Mouse (Mus musculus) hindbrain, postnatal 0 days (tissue): ENCODE data around the gene Sept9. TPM values are rescaled to one million over a fixed set of nuclear protein-coding genes. Genes with fewer than 3 reads are reported as not detected.
A peak's percentile ranks its signal among the peaks of the same experiment; 100 is the strongest.

Experiments used
- ATAC-seq: fragments of 200-750 bp; cut with Nextera tagmentation; 2 replicates; pipeline ENCODE4 v1.8.0; 2017; ENCODE audit warnings: mild to moderate bottlenecking, moderate TSS enrichment, moderate library complexity
- DNase-seq: peaks from one replicate; pipeline ENCODE4 v3.0.0-alpha.2; 2015; ENCODE audit warnings: low spot score
- H3K27ac ChIP-seq: fragments of 300-500 bp; sonication (generic); 2 replicates; pipeline ENCODE4 v1.5.1; 2014; ENCODE audit warnings: mild to moderate bottlenecking
- H3K27me3 ChIP-seq: fragments of 300-500 bp; sonication (generic); 2 replicates; pipeline ENCODE4 v1.6.1; 2014; ENCODE audit warnings: low read length, mixed read lengths; ENCODE audit not compliant: insufficient read depth
- H3K36me3 ChIP-seq: fragments of 300-500 bp; sonication (generic); 2 replicates; pipeline ENCODE4 v1.6.1; 2014; ENCODE audit warnings: low read length, mixed read lengths; ENCODE audit not compliant: insufficient read depth
- H3K4me1 ChIP-seq: fragments of 300-500 bp; sonication (generic); 2 replicates; pipeline ENCODE4 v1.6.1; 2014; ENCODE audit warnings: antibody characterized with exemption, low read length, mixed read lengths; ENCODE audit not compliant: insufficient read depth
- H3K4me2 ChIP-seq: fragments of 300-500 bp; sonication (generic); 2 replicates; pipeline ENCODE4 v1.6.1; 2014; ENCODE audit warnings: low read depth, mild to moderate bottlenecking, low read length, moderate library complexity, mixed read lengths
- H3K4me3 ChIP-seq: fragments of 300-500 bp; sonication (generic); 2 replicates; pipeline ENCODE4 v1.5.1; 2014; ENCODE audit warnings: low read length
- H3K9ac ChIP-seq: fragments of 300-500 bp; sonication (generic); replicated peaks from 2 replicates; pipeline ENCODE4 v1.6.1; 2014; ENCODE audit warnings: mild to moderate bottlenecking, low read length, moderate library complexity, mixed read lengths
- H3K9me3 ChIP-seq: fragments of 300-500 bp; sonication (generic); 2 replicates; pipeline ENCODE4 v1.6.1; 2016; ENCODE audit warnings: low read length, mixed read lengths
- CTCF ChIP-seq: IDR thresholded peaks from 2 replicates; pipeline ENCODE4 v1.5.1; 2016; ENCODE audit warnings: antibody characterized with exemption, control low read depth, low read depth
- WGBS: fragments of 180-500 bp; shearing (Covaris S2); extraction: QIAGEN DNeasy Blood & Tissue Kit; methylation state at CpG from one replicate; pipeline ENCODE4 v1.1.7; 2014; 5-methylcytosine and 5-hydroxymethylcytosine counted together
- polyA plus RNA-seq: library from polyadenylated mRNA; unstranded; fragments of >200 nt; fragmentation: Nextera tagmentation; extraction: Ambion mirVana; gene quantifications from 2 replicates; pipeline ENCODE4 v1.2.1, GENCODE M21; 2015
- total RNA-seq: library from RNA; depleted of rRNA; stranded (reverse); fragments of >200 nt; gene quantifications from 2 replicates; pipeline ENCODE4 v1.2.3, GENCODE M21; 2014

The Sept9 gene
- total and polyA plus RNA-seq, 2 experiments from 2014 or later, result 88.8 to 112 TPM

DNA sequence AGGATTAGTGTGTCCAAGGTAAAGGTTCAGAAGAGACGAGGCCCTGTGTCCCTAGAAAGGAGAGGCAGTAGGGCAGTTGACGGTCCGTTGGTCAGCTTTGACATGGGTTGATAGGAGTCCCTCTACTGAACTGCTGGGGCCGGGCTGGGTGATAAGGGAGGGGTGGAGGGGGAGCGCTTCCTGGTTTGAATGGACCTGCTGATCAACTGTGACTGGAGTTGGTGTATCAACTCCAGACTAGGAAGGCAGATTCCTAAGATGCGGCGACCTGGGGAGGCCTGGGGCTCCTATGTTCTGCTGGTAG is 131.4 kb downstream of the Sept9 start:
- WGBS, result 35% methylated on average over 7 of the region's 7 CpGs
- no peak overlapping the region for H3K9ac ChIP-seq
- H3K9me3 ChIP-seq, result no peaks in the 10 kb centered on the region
- H3K36me3 ChIP-seq, result no peaks in the 10 kb centered on the region
- H3K4me3 ChIP-seq, result no peak overlapping the region
- no peak for TF ChIP-seq CTCF
- ATAC-seq (no peak), DNase-seq (no peak)
- H3K27ac ChIP-seq, result peak overlapping the region; percentile 95; the same call in 1 of the 2 replicates
- H3K27me3 ChIP-seq, result no peaks in the 10 kb centered on the region
- peaks cover 44% of the 10 kb centered on the region for H3K4me1 ChIP-seq
- H3K4me2 ChIP-seq, result peak overlapping the region; percentile 80

DNA sequence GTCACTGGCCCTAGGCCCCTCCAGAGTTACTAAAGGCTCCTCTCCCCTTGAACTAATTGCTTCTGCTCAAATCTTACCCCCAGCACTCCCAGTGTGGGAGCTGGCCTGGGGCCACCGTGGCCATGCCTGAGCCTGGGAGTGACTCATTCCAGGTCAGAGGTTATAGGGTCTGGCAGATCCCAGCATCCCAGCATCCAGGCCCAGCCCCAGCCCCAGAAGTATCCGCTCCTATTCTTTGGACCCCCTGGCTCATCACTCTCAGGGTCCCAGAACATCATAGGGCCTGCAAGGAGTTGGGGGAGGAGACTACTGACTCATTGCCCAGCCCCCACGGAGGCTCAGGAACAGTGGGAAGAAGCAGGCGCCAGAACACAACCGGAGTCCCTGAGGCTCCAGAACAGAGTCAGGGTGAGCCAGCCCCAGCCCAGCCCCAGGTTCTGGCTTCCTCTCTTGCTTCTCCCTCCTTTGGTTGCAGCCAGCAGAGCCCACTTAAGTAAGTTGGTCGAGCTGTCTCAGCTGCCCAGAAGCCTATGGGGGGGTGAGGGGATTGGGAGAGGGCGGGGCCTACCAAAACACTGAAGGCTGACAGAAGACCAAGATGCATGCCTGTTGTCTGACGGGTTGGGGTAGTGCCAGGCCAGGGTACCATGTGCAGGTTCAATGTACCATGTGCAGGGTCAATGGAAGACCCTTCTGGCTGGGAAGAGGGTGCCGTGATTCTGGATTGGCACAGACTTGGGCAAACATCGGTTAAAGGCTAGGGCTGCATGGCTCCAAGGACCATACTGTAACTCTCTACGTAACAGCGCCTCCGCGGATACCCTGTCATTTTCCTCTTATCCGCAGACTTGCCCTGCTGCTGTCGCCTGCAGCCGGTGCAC is 132.1 kb downstream of the Sept9 start:
- DNase-seq (peak; percentile 68), ATAC-seq (peak; percentile 36)
- TF ChIP-seq CTCF, result no peak
- H3K9ac ChIP-seq, result peak overlapping the region; percentile 82
- peak overlapping the region; percentile 60 for H3K4me3 ChIP-seq
- H3K27me3 ChIP-seq, result no peaks in the 10 kb centered on the region
- H3K4me2 ChIP-seq, result peak overlapping the region; percentile 80
- no peaks in the 10 kb centered on the region for H3K9me3 ChIP-seq
- peak overlapping the region; percentile 95 for H3K27ac ChIP-seq
- peaks cover 41% of the 10 kb centered on the region for H3K4me1 ChIP-seq
- 2% methylated on average over 17 of the region's 17 CpGs for WGBS
- H3K36me3 ChIP-seq, result no peaks in the 10 kb centered on the region

DNA sequence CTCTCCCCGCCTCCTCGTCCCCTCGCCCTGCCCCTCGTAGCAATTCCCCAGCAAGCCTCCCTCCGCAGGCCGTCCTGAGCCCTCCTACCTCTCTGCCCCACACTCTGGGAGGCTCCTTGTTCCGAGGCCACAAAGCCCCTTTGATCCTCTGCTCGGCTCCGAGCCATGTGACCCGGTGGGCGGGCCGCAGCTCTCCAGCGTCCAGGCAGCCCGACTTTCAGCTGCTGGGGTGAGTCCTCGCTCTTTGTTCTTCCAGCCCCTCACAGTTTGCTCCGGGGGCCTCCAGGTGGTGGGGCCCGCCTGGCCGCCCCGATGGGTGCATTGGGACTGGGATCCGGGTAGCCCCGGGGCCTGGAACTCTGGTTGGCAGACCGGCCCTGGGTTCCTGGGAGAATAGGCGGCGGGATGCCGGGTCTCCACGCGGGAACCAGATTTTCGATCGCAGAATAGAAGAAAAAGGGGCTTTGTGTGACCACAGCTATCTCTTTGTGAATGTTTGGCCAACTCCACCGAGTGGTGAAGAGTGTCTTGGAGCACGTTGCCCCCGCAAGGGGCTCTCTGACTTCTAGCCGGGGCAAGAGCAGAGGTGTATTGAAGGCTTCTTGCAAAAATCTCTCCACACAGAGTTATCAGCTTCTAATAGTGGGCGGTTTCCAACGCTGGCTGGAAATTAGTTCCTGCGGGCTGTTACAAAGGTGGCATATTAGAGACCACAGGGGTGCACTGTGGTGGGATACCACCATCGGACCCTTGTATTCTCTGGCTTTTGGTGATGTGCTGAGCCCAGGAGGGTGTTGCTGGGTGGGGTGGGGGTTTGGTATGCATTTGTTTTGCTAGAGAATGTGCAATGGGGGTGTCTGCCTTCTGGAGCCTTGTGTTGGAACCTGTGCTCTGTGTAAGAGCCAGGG is 133.0 kb downstream of the Sept9 start:
- peak overlapping the region; percentile 80 for H3K4me2 ChIP-seq
- H3K36me3 ChIP-seq, result no peaks in the 10 kb centered on the region
- H3K4me1 ChIP-seq, result peaks cover 34% of the 10 kb centered on the region
- DNase-seq (peak; percentile 89), ATAC-seq (peak; percentile 87)
- peak overlapping the region; percentile 82 for H3K9ac ChIP-seq
- TF ChIP-seq CTCF, result peak; percentile 0; the same call in 1 of the 2 replicates
- WGBS, result under 1% methylated on average over 36 of the region's 37 CpGs
- peak overlapping the region; percentile 95 for H3K27ac ChIP-seq
- H3K27me3 ChIP-seq, result no peaks in the 10 kb centered on the region
- H3K9me3 ChIP-seq, result no peaks in the 10 kb centered on the region
- H3K4me3 ChIP-seq, result peak overlapping the region; percentile 60

DNA sequence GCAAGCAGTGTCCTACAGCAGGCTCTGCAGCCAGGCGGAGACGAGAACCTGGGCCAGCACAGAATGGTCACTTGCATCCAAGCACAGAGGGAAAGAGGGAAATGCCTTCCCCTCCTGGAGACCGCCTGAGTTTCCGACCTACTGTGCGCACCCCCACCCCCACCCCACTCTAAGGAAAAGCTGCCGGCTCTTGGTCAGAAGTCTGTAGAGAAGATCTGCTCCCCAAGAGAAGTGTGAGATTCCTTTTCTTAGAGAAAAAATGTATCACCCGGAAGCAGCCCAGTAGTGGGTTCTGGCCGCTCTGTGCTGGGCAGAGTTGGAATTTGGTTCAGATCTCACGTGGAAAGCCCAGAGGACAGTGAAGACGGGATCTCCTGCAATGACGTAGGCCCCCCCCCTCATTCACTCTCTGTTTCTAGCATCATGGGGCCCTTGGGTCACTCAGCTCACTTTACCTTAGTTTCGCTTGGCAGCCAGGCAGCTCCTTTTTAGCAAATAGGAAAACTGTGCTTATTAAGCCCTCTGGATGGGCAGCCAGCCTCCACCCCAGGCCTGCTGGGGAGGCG is 133.8 kb downstream of the Sept9 start:
- Histone ChIP-seq H3K4me3 (peak overlapping the region; percentile 60), H3K27me3 (no peaks in the 10 kb centered on the region), H3K27ac (peak overlapping the region; percentile 95), H3K36me3 (no peaks in the 10 kb centered on the region), H3K9ac (peak overlapping the region; percentile 82), H3K4me2 (peak overlapping the region; percentile 80), H3K4me1 (peaks cover 34% of the 10 kb centered on the region), H3K9me3 (no peaks in the 10 kb centered on the region)
- ATAC-seq (no peak), DNase-seq (no peak)
- no peak for TF ChIP-seq CTCF
- WGBS, result 13% methylated on average over 13 of the region's 13 CpGs

GRCm38 (mm10) chr11:117334101-117334500 is 134.6 kb downstream of the Sept9 start:
- peak overlapping the region; percentile 82 for H3K9ac ChIP-seq
- ATAC-seq (no peak), DNase-seq (no peak)
- no peaks in the 10 kb centered on the region for H3K27me3 ChIP-seq
- 59% methylated on average over 6 of the region's 6 CpGs for WGBS
- no peak for TF ChIP-seq CTCF
- peak overlapping the region; percentile 10; the same call in 1 of the 2 replicates for H3K4me3 ChIP-seq
- peak overlapping the region; percentile 95 for H3K27ac ChIP-seq
- no peaks in the 10 kb centered on the region for H3K36me3 ChIP-seq
- peaks cover 40% of the 10 kb centered on the region for H3K4me1 ChIP-seq
- H3K4me2 ChIP-seq, result peak overlapping the region; percentile 80
- H3K9me3 ChIP-seq, result no peaks in the 10 kb centered on the region

GRCm38 (mm10) chr11:117335146-117335545 is 135.7 kb downstream of the Sept9 start:
- Histone ChIP-seq H3K27me3 (no peaks in the 10 kb centered on the region), H3K27ac (peak overlapping the region; percentile 95; the same call in 1 of the 2 replicates), H3K9me3 (no peaks in the 10 kb centered on the region), H3K36me3 (no peaks in the 10 kb centered on the region), H3K9ac (no peak overlapping the region), H3K4me2 (peak overlapping the region; percentile 80; the same call in 1 of the 2 replicates), H3K4me1 (peaks cover 42% of the 10 kb centered on the region), H3K4me3 (no peak overlapping the region)
- ATAC-seq, result no peak
- no peak for DNase-seq
- no peak for TF ChIP-seq CTCF
- WGBS, result 87% methylated on average over 2 of the region's 2 CpGs
